Mouse (Mus musculus): ENCODE measurements around the gene Slc7a14. TPM values are rescaled to one million over a fixed set of nuclear protein-coding genes. Genes with fewer than 3 reads are reported as not detected.

Slc7a14 gene
- polyA plus RNA-seq, 1 experiment from 2014 or later = 4.1 TPM

GRCm38 (mm10) chr3:31199162-31199877 is 110.9 kb downstream of the Slc7a14 start:
- no peaks in the 10 kb centered on the region for H3K27me3 ChIP-seq
- no peak overlapping the region for H3K4me2 ChIP-seq
- no peak overlapping the region for H3K4me3 ChIP-seq
- H3K9ac ChIP-seq = no peak overlapping the region
- no peak overlapping the region for H3K27ac ChIP-seq (replicated peaks)
- no peaks in the 10 kb centered on the region for H3K9me3 ChIP-seq
- WGBS = 78% methylated on average over 17 of the region's 17 CpGs
- H3K36me3 ChIP-seq = no peaks in the 10 kb centered on the region
- H3K4me1 ChIP-seq (replicated peaks) = no peaks in the 10 kb centered on the region
- no peak for ATAC-seq (ENCODE audit: low read depth)

DNA sequence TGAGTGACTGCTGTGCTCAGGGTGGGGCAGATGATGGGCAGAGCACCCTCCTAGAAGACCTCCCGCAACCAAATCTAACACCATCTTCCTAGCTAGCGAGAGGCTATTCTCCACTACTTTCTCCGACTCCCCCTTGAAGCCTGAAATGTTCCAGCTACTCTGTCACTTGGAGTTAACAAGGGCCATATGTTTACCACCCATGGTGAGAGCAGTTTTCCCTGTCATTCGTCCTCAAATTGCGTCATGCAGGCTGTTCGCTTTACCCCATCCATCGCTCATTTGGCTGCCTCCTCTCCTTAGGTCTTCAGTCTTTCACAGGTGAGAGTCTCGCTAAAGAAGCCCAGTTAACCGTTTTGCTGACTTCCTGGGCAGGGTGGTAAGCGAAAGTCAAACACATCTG is 118.8 kb downstream of the Slc7a14 start:
- no peaks in the 10 kb centered on the region for H3K27me3 ChIP-seq
- H3K4me3 ChIP-seq = no peak overlapping the region
- ATAC-seq (ENCODE audit: low read depth) = no peak
- no peak overlapping the region for H3K9ac ChIP-seq
- no peak overlapping the region for H3K4me2 ChIP-seq
- no peaks in the 10 kb centered on the region for H3K9me3 ChIP-seq
- no peak overlapping the region for H3K27ac ChIP-seq (replicated peaks)
- WGBS = 68% methylated on average over 10 of the region's 10 CpGs
- no peaks in the 10 kb centered on the region for H3K36me3 ChIP-seq
- no peaks in the 10 kb centered on the region for H3K4me1 ChIP-seq (replicated peaks)

DNA sequence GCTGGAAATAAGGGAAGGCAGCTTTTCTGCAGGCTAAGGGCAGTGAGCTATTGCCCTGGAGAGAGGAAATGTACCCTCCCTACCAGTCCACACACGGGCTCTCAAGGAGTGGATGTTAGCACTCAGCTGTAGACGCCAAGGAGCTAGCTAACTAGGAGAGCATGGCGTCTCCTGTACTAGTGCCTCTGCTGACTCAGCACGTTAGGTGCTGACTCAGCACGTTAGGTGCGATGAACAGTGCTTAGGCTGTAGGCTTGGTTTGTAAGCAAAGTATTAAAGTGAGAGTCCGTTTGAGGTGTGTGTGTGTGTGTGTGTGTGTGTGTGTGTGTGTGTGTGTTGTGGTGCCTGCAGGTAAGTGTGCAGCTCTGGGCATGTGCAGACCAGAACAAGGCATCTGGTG is 119.8 kb downstream of the Slc7a14 start:
- H3K9ac ChIP-seq = no peak overlapping the region
- no peaks in the 10 kb centered on the region for H3K36me3 ChIP-seq
- no peaks in the 10 kb centered on the region for H3K4me1 ChIP-seq (replicated peaks)
- H3K4me2 ChIP-seq = no peak overlapping the region
- H3K9me3 ChIP-seq = no peaks in the 10 kb centered on the region
- WGBS = 94% methylated on average over 7 of the region's 7 CpGs
- no peak for ATAC-seq (ENCODE audit: low read depth)
- H3K4me3 ChIP-seq = no peak overlapping the region
- no peaks in the 10 kb centered on the region for H3K27me3 ChIP-seq
- no peak overlapping the region for H3K27ac ChIP-seq (replicated peaks)

- H3K4me2 ChIP-seq = no peak overlapping the region
- peak; percentile 72; the same call in 1 of the 2 replicates for ATAC-seq (ENCODE audit: low read depth)
- WGBS = 46% methylated on average over 12 of the region's 12 CpGs
- H3K9ac ChIP-seq = no peak overlapping the region
- no peaks in the 10 kb centered on the region for H3K9me3 ChIP-seq
- H3K27me3 ChIP-seq = no peaks in the 10 kb centered on the region
- no peak overlapping the region for H3K27ac ChIP-seq (replicated peaks)
- H3K36me3 ChIP-seq = no peaks in the 10 kb centered on the region
- 0 out of 2 replicates have a peak, but pooled peaks cover 5% of the 10 kb centered on the region for H3K4me1 ChIP-seq (replicated peaks)
- no peak overlapping the region for H3K4me3 ChIP-seq
Measured at GRCm38 (mm10) chr3:31166365-31166871, 143.8 kb downstream of the Slc7a14 start.

DNA sequence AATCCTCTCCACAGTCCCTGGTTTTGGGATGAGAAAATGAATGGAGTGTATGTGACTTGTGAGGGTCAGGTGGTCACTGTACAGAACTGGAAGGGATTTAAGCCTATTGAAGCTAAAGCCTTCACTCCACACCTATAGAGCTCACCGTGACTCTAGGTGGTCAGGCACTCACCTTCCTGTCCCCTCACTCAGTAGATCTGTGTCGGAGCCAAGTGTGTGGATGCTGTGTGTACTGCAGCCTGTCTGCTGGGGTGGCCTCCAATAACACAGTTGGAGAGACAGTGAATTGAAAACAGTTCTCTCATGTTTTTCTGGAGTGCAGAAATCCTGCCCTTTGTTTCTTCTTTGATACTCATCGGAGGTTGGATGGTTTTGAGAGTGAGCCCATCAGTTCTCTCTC is 144.4 kb downstream of the Slc7a14 start:
- no peak overlapping the region for H3K27ac ChIP-seq (replicated peaks)
- H3K9ac ChIP-seq = no peak overlapping the region
- no peaks in the 10 kb centered on the region for H3K27me3 ChIP-seq
- no peaks in the 10 kb centered on the region for H3K36me3 ChIP-seq
- 73% methylated on average over 3 of the region's 3 CpGs for WGBS
- H3K9me3 ChIP-seq = no peaks in the 10 kb centered on the region
- H3K4me3 ChIP-seq = no peak overlapping the region
- no peak for ATAC-seq (ENCODE audit: low read depth)
- H3K4me1 ChIP-seq (replicated peaks) = 0 out of 2 replicates have a peak, but pooled peaks cover 7% of the 10 kb centered on the region
- H3K4me2 ChIP-seq = no peak overlapping the region

- no peak for ATAC-seq (ENCODE audit: low read depth)
- Histone ChIP-seq H3K4me2 (no peak overlapping the region), H3K36me3 (no peaks in the 10 kb centered on the region), H3K4me3 (no peak overlapping the region), H3K9me3 (no peaks in the 10 kb centered on the region), H3K27me3 (no peaks in the 10 kb centered on the region), H3K4me1 (replicated peaks) (peaks cover 7% of the 10 kb centered on the region; the same call in 1 of the 2 replicates), H3K27ac (replicated peaks) (no peak overlapping the region), H3K9ac (no peak overlapping the region)
- 95% methylated on average over 14 of the region's 14 CpGs for WGBS
Measured at GRCm38 (mm10) chr3:31162860-31163259, 147.3 kb downstream of the Slc7a14 start.

DNA sequence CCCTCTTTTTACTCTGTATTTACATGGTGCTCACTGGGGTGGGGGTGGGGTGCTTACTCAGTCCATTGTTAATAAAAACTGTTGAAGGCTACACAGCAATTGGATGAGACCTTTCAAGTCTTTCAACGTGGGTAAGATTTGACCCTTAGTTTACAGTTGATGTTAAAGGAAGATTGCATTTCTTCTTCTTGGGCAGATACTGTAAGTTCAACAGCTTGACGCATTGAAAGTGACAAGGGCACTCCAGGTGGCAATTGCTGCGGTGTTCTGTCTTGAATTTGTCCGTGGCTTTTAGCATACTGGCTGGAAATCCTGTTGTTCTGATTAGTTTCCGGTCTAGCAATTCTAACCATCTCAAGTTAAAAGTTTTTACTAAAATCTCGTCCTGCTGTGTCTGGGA is 148.8 kb downstream of the Slc7a14 start:
- H3K4me2 ChIP-seq = no peak overlapping the region
- H3K27me3 ChIP-seq = no peaks in the 10 kb centered on the region
- no peak overlapping the region for H3K27ac ChIP-seq (replicated peaks)
- no peaks in the 10 kb centered on the region for H3K9me3 ChIP-seq
- no peak overlapping the region for H3K9ac ChIP-seq
- ATAC-seq (ENCODE audit: low read depth) = no peak
- H3K36me3 ChIP-seq = no peaks in the 10 kb centered on the region
- no peak overlapping the region for H3K4me3 ChIP-seq
- peaks cover 4% of the 10 kb centered on the region for H3K4me1 ChIP-seq (replicated peaks)
- 27% methylated on average over 6 of the region's 6 CpGs for WGBS

DNA sequence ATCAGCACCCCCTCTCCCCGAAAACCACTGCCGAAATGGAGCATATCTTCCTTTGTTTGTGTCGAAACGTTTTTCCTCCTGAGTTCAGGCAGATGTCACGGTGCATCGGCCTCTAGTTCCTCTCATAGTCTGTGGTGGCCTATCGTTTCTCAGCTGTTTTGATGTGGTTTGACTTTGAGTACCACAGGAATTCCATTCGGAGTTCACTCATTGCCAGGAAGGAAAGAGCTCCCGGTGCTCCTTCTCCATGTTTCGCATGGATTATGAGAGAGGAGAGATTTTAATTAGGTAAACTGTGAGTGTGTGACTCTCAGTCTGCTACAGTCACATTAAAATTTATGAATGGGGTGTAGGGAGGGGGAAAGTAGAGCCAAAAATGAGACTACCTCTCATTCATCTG is 150.1 kb downstream of the Slc7a14 start:
- H3K27ac ChIP-seq (replicated peaks) = no peak overlapping the region
- 77% methylated on average over 10 of the region's 10 CpGs for WGBS
- no peak overlapping the region for H3K4me3 ChIP-seq
- H3K36me3 ChIP-seq = no peaks in the 10 kb centered on the region
- peaks cover 8% of the 10 kb centered on the region for H3K4me1 ChIP-seq (replicated peaks)
- H3K9me3 ChIP-seq = no peaks in the 10 kb centered on the region
- ATAC-seq (ENCODE audit: low read depth) = no peak
- H3K27me3 ChIP-seq = no peaks in the 10 kb centered on the region
- H3K9ac ChIP-seq = no peak overlapping the region
- no peak overlapping the region for H3K4me2 ChIP-seq

DNA sequence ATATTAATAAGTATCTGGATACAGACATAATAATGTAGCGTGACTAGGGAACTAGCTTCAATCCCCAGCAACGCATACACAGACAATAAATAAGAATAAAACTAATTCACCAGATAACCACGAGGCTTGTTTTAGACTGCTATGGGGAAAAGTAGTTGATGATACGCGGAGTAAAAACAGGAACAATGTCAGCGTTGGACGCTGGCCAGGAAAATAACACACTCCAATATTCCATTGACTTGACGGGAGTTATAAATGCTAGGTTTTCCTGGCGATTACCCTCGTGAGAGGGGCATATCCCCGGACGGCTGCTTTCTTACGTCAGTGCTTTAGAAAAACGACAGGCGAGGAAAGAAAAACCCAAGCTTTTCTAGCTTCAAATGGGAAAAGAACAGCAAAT is 152.4 kb downstream of the Slc7a14 start:
- H3K4me2 ChIP-seq = no peak overlapping the region
- H3K27ac ChIP-seq (replicated peaks) = no peak overlapping the region
- no peaks in the 10 kb centered on the region for H3K9me3 ChIP-seq
- ATAC-seq (ENCODE audit: low read depth) = no peak
- no peak overlapping the region for H3K4me3 ChIP-seq
- H3K4me1 ChIP-seq (replicated peaks) = peaks cover 8% of the 10 kb centered on the region
- no peaks in the 10 kb centered on the region for H3K36me3 ChIP-seq
- 74% methylated on average over 15 of the region's 15 CpGs for WGBS
- H3K9ac ChIP-seq = no peak overlapping the region
- H3K27me3 ChIP-seq = no peaks in the 10 kb centered on the region

DNA sequence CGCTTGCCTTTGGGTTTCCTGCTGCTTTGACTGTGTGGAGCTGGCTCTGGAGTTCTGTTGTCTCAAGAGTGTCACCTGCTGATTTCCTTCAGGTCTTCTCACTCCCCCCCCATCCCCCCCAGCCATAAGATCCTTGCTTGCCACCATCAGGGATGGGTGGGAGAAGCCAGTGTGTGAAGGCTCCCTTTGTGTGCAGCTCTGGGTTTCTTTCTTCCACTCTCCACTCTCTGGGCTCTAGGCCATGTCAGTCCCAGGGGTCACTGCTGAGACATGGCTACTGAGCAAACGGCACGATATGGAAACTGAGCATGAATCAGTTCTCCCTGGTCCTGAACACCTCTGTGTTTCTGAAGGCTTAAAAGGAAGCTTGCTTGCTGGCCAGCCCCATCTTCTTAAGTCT is 154.1 kb downstream of the Slc7a14 start:
- no peak overlapping the region for H3K4me2 ChIP-seq
- H3K36me3 ChIP-seq = no peaks in the 10 kb centered on the region
- no peak overlapping the region for H3K4me3 ChIP-seq
- ATAC-seq (ENCODE audit: low read depth) = no peak
- H3K27me3 ChIP-seq = no peaks in the 10 kb centered on the region
- H3K9me3 ChIP-seq = no peaks in the 10 kb centered on the region
- H3K27ac ChIP-seq (replicated peaks) = no peak overlapping the region
- 34% methylated on average over 3 of the region's 3 CpGs for WGBS
- H3K9ac ChIP-seq = no peak overlapping the region
- H3K4me1 ChIP-seq (replicated peaks) = peaks cover 5% of the 10 kb centered on the region

Other genes starting within 250 kb of the Slc7a14 start
- gene Skil, start 215.3 kb downstream of the Slc7a14 start, polyA plus RNA-seq (2015; fragmentation: Nextera tagmentation; extraction: Ambion mirVana) = 29.9 and 35.3 TPM in 2 replicates
- 62.9 and 75.1 TPM in 2 replicates for gene Cldn11, start 160.5 kb downstream of the Slc7a14 start, polyA plus RNA-seq (2015; fragmentation: Nextera tagmentation; extraction: Ambion mirVana)

All from neural tube, embryonic 13.5 days (tissue).